Mouse (Mus musculus) kidney, adult 2 months (tissue): Measurements from ENCODE around the gene Mtmr3.

ENCODE experiments used
- CTCF ChIP-seq: fragments of 200-500 bp; conservative IDR thresholded peaks from 2 replicates; pipeline ENCODE4 v1.5.1; 2011; ENCODE audit warnings: low read depth, mild to moderate bottlenecking, control low read depth, low read length, moderate library complexity, mixed read lengths; ENCODE audit not compliant: insufficient read depth, insufficient read length
- POLR2A ChIP-seq: fragments of 200-500 bp; IDR thresholded peaks from one replicate; pipeline ENCODE4 v1.6.1; 2011; ENCODE audit warnings: low read depth, low read length, control low read depth

DNA sequence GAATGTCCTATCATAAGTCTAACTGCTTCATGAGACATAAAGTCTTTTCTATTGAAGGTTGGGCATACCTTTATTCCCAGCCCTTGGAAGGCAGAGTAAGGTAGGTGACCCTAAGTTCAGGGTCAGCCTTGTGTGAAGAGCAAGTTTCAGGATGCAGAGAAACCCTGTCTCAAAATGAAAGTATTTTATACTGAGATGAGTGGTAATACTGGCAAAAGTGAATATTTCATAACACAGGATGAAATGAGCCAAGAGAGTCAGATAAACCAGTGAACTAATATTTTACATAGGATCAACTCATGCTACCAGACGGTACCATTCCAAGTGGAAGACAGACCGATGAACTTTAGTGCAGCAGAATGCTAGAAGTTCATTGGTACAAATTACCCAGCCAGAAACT lies 3.7 kb upstream of the Mtmr3 start:
- no peak for TF ChIP-seq CTCF
- TF ChIP-seq POLR2A, result no peak
